In the genomic region with DNA sequence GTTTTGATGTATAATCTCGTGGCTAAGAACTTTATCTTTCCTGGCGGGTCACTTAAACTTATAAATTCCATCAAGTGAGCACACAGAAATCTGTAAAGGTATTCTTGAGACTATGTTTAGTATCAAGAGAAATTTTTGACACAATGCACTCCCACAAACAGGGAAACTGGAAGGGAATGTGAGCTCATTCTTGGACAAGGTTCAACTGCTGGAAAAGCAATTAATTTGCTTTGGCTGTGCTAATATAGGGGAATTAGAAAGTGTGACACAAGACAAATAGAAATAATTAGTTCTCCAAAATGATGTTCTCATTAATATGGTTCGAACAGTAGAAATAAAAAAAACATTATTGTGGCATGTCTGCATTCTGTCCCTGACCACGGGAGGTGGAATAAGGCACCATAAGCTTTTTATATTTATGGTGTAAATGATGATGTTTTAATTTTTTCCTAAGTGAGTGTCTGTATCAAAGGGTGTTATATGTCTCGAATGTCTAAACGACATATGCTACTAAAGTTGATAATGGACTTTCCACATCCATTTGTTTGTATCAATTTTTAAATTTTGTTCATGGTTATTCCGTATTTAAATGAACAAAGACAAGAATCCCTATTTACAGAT, we compare ENCODE assay signal across 14 mouse cellular contexts.
A peak's percentile ranks its signal among the peaks of the same experiment; 100 is the strongest.
DNase-seq lines count a peak whose midpoint lies in the region; ATAC-seq lines count a peak whose summit lies in the region.
"Had no signal": no experiment of that assay in that cellular context is flagged by ENCODE, and none has a peak within 500 bp of the region (broad histone marks: within the 10 kb centered on the region; RNA-seq: fewer than 3 reads in every experiment).

No protein-coding gene starts in this region.

- no peaks in the 10 kb centered on the region for H3K36me3 ChIP-seq in forebrain, embryonic 12.5 days (replicated peaks)
- H3K36me3 ChIP-seq: G1E had no signal

- ATAC-seq in forebrain, embryonic 12.5 days (ENCODE audit: low FRiP score): peak; percentile 76

- H3K9ac ChIP-seq in forebrain, embryonic 12.5 days: no peak overlapping the region

- peak; percentile 77 for DNase-seq in heart, adult 11 months
- DNase-seq in heart, postnatal 25 days (ENCODE audit: low spot score): no peak
- peak; percentile 4 for DNase-seq in lung, postnatal 10 days
- DNase-seq in lung, postnatal 14 days: no peak
- peak; percentile 6 for DNase-seq in heart, postnatal 4 days
- no peak for DNase-seq in frontal cortex, postnatal 36 days (ENCODE audit: low spot score in 2 of 2)
- no peak for DNase-seq in natural killer cell, adult 2 months (ENCODE audit: low spot score in 2 of 2)
- DNase-seq: adrenal gland, postnatal 25 days; cerebellum, adult 11-12 months; gastrocnemius, postnatal 36 days; kidney, postnatal 10 days; thymus, postnatal 25 days had no signal

- no peaks in the 10 kb centered on the region for H3K27me3 ChIP-seq in forebrain, embryonic 12.5 days

- H3K27ac ChIP-seq in forebrain, embryonic 12.5 days: no peak overlapping the region

- intact Hi-C loops in heart, postnatal 25 days (cut with DNase I): loop anchor here (5.0 to 10.0 kb wide), 2 partner anchors 227 to 360 kb away; no protein-coding TSS in a partner anchor

- H3K4me3 ChIP-seq in forebrain, embryonic 12.5 days (replicated peaks): no peak overlapping the region

- no peaks in the 10 kb centered on the region for H3K9me3 ChIP-seq in forebrain, embryonic 12.5 days

- WGBS in forebrain, embryonic 12.5 days: 69% methylated on average over 7 of the region's 7 CpGs

- no peak overlapping the region for H3K4me2 ChIP-seq in forebrain, embryonic 12.5 days

- H3K4me1 ChIP-seq in forebrain, embryonic 12.5 days: 0 out of 2 replicates have a peak, but pooled peaks cover 2% of the 10 kb centered on the region

Comparison
In these comparisons a context has a peak if more than half of its experiments do, and no peak if none do; other contexts are left out.
1. DNase-seq: peak in heart, adult 11 months (single experiment), lung, postnatal 10 days (single experiment) and heart, postnatal 4 days (single experiment); none in heart, postnatal 25 days (single experiment), lung, postnatal 14 days (single experiment), frontal cortex, postnatal 36 days (0 of 2) and natural killer cell, adult 2 months (0 of 2).